Mouse (Mus musculus): ENCODE results near the gene Pin1.

Pin1 gene

GRCm38 (mm10) chr9:20705420-20705819, 53.5 kb downstream of the Pin1 start:
- DNase-seq: no peak

- DNase-seq: no peak
These were observed 54.1 kb downstream of the Pin1 start for GRCm38 (mm10) chr9:20705981-20706380.

GRCm38 (mm10) chr9:20710471-20710870, 58.6 kb downstream of the Pin1 start:
- peak; percentile 58 to 75 for DNase-seq

- DNase-seq: peak; percentile 76 to 83
These were observed 61.1 kb downstream of the Pin1 start for GRCm38 (mm10) chr9:20712934-20713477.

GRCm38 (mm10) chr9:20713478-20713987, 61.6 kb downstream of the Pin1 start:
- peak; percentile 70 to 74 for DNase-seq

GRCm38 (mm10) chr9:20715332-20715731, 63.4 kb downstream of the Pin1 start:
- no peak for DNase-seq

All from cerebellum, postnatal 10 days (tissue).